Mouse (Mus musculus) large intestine, adult 2 months (tissue): ENCODE results near the gene Mmp9. TPM values are rescaled to one million over a fixed set of nuclear protein-coding genes. Genes with fewer than 3 reads are reported as not detected.

Experiments used
- DNase-seq: peaks from one replicate; pipeline ENCODE4 v3.0.0-alpha.2; 2012; ENCODE audit warnings: low read depth, low spot score
- WGBS: fragments of 180-500 bp; shearing (Covaris S2); methylation state at CpG from one replicate; pipeline ENCODE4 v1.1.7; 2018; 5-methylcytosine and 5-hydroxymethylcytosine counted together
- polyA plus RNA-seq: library from polyadenylated mRNA; depleted of rRNA; stranded (reverse); fragments of >200 nt; gene quantifications from 2 replicates; pipeline ENCODE4 v1.2.3, GENCODE M21; 2012; rRNA removed

The Mmp9 gene
- 6.9 and 21.8 TPM in 2 replicates for polyA plus RNA-seq

- WGBS: 23% methylated on average over 10 of the region's 10 CpGs
- DNase-seq: no peak
Observed at GRCm38 (mm10) chr2:164940140-164940830, at the start of gene Mmp9. Gene Mmp9, plus strand, starts transcription at chr2:164940780.

DNA sequence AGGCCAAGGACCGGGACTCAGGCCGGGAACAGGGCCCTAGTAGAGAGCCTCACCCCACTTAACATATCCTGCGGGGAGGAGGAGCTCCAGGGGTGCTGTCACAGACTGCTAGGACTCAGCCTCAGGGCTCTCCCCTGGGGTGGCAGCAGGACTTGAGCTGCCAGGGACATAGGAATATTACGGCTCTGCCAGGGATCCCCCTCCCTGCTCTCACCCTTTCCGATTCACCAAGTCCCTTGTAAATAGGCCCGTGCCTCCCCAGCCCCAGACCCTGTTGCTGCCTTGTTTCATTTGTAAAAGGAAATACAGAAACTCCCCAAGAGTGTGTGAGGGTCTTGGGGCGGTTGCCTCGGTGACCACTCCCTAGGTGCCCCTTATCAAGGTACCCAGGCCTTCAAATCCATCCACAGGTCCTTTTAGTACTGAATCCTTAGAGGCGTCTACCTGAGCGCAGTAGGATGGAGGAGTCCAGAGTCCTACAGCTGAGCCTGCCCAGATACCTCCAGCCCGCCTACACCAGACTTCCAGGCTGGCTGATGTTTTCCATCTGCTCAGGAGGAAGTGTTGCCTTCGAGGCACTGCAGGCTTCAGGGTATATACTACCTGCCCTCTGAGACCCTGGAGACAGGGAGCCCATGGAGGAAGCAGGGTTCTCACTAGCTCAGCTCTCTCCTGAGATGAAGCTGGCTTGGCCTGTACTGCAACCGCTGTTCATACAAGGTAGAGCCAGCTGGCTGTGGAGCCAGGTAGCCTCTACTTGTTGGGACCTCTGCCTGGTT, 49.3 kb upstream of the Mmp9 start:
- 78% methylated on average over 13 of the region's 13 CpGs for WGBS

GRCm38 (mm10) chr2:164891908-164892695, 48.5 kb upstream of the Mmp9 start:
- DNase-seq: no peak
- WGBS: 86% methylated on average over 15 of the region's 15 CpGs

More for the DNA sequence above, 49.3 kb upstream of the Mmp9 start:
- no peak for DNase-seq

- no peak for DNase-seq
- WGBS: 85% methylated on average over 6 of the region's 6 CpGs
Observed at GRCm38 (mm10) chr2:164892696-164893216, 47.8 kb upstream of the Mmp9 start.

GRCm38 (mm10) chr2:164894048-164894447, 46.5 kb upstream of the Mmp9 start:
- no peak for DNase-seq
- WGBS: 63% methylated on average over 5 of the region's 5 CpGs

GRCm38 (mm10) chr2:164894644-164895043, 45.9 kb upstream of the Mmp9 start:
- WGBS: 75% methylated on average over 1 of the region's 1 CpGs
- DNase-seq: no peak

DNA sequence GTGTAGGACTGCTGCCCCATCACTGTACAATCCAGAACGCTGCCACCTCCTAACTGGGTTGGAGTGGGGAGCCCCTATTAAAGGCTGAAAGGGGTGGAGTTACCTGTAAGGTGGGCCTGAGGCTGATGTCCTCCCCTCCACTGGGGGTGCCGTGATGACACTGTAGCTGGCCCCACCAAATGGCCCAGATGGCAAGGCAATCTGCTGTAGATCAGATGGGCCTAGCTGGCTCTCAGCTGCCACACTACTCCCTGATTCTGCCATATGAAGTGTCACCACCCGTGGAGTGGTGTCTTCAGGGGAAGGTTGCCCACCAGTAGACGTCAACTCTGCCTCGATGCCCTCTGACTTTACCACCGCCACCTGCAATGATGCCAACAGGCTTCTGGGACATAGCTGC, 44.7 kb upstream of the Mmp9 start:
- DNase-seq: no peak
- 91% methylated on average over 6 of the region's 6 CpGs for WGBS

DNA sequence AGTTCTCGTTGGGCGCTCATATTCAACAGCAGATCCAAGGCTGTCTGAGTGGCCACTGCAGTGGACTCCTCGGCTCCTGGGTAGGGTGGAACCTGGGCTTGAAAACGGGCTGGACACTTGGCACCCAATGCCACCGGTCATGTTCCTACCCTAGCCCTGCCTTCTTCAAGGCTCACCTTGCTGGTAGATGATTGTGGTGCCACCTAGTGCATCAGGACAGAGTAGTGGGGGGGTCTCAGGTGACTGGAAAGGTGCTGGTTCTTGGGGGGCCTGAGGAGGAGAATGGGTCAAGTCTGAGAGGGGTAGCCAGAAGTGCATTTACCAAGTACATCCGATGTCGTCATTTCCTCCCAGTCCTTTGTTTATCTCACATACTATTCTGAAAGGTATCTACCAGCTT, 42.6 kb upstream of the Mmp9 start:
- WGBS: 88% methylated on average over 7 of the region's 7 CpGs
- no peak for DNase-seq

- 91% methylated on average over 15 of the region's 15 CpGs for whole genome bisulfite sequencing
- DNase-seq: no peak
Observed at GRCm38 (mm10) chr2:164899034-164899433, 41.5 kb upstream of the Mmp9 start.

- WGBS: 91% methylated on average over 16 of the region's 16 CpGs
- no peak for DNase-seq
Observed at GRCm38 (mm10) chr2:164899723-164900459, 40.7 kb upstream of the Mmp9 start.

- DNase-seq: no peak
- WGBS: 90% methylated on average over 13 of the region's 13 CpGs
Observed at GRCm38 (mm10) chr2:164901380-164901779, 39.2 kb upstream of the Mmp9 start.

DNA sequence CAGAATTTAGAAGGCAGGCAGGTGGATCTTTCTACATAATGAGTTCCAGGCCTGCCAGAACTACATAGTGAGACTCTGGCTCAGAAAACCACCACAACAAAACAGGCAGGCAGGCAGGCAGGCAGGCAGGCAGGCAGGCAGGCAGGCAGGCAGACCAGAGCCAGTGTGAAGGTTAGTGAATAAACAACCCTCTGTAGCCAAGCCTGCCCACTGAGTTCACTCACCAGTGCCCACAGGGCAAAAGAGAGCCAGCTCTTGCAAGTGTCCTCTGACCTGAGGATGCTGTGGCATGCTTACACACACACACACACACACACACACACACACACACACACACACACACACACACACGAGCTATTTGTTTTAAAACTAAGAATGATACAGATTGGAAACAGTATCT, 37.1 kb upstream of the Mmp9 start:
- DNase-seq: no peak
- 78% methylated on average over 1 of the region's 1 CpGs for WGBS

- 96% methylated on average over 4 of the region's 4 CpGs for WGBS
Observed at GRCm38 (mm10) chr2:164906071-164906470, 34.5 kb upstream of the Mmp9 start.

DNA sequence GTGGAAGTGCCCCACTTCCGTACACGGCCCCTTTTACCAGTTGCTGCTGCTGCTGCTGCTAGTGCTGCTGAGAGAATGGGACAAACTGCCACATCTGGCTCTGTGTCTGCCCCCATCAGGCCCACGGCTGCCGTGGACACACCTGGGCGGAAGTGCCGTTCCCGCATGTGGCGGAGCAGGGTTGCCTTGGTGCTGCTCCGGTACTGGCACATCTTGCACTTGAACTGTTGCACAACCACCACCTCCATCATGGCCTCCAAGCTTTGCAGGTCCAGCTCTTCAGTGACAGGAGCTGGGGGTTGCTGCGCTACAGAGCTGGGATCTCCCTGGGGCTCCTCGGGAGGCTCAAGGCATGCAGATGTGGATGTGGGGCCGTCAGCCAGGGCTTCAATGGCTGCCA, 33.1 kb upstream of the Mmp9 start:
- no peak for DNase-seq

More at GRCm38 (mm10) chr2:164906071-164906470, 34.5 kb upstream of the Mmp9 start:
- no peak for DNase-seq

GRCm38 (mm10) chr2:164908011-164908410, 32.6 kb upstream of the Mmp9 start:
- DNase-seq: no peak

More for the DNA sequence above, 33.1 kb upstream of the Mmp9 start:
- 96% methylated on average over 12 of the region's 12 CpGs for WGBS

DNA sequence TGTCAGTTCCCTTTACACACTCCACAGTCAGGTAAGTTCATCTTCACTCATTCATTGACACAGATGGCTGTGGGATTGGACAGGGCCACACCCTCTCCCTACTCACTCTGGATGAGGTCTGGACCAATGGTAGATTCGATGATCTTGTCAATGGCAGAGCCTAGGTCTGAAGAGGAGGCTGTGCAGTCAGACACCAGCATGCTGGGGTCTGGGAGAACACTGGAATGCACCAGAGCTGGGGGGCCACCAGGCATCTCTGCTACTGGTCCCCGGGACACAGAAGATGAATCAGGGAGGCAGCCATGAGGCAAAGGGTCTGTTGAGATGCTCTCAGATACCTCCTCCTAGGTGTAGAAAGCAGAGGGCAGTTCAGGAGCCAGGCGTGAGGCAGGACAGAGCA, 31.5 kb upstream of the Mmp9 start:
- DNase-seq: no peak
- WGBS: 92% methylated on average over 3 of the region's 3 CpGs

More at GRCm38 (mm10) chr2:164908011-164908410, 32.6 kb upstream of the Mmp9 start:
- 97% methylated on average over 5 of the region's 5 CpGs for WGBS

DNA sequence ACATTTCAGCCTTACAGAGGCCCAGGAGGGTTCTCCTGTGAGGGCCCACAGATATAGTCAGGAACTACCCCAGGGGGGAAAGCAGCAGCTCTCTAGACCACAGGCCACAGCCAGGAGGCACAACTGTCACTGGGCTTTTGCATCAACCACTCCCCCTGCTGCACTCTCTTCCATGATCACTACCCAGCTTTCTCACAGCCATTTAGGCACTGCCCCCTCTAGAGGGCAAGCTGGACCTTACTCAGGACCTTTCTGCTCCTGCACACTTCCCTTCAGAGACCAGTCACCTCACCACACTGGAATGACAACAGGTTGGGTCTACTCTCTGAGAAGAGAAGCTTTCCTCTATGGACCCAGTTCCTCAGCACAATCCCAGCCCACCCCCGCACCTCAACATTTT, 31.0 kb upstream of the Mmp9 start:
- DNase-seq: no peak
- WGBS: 75% methylated on average over 1 of the region's 1 CpGs

DNA sequence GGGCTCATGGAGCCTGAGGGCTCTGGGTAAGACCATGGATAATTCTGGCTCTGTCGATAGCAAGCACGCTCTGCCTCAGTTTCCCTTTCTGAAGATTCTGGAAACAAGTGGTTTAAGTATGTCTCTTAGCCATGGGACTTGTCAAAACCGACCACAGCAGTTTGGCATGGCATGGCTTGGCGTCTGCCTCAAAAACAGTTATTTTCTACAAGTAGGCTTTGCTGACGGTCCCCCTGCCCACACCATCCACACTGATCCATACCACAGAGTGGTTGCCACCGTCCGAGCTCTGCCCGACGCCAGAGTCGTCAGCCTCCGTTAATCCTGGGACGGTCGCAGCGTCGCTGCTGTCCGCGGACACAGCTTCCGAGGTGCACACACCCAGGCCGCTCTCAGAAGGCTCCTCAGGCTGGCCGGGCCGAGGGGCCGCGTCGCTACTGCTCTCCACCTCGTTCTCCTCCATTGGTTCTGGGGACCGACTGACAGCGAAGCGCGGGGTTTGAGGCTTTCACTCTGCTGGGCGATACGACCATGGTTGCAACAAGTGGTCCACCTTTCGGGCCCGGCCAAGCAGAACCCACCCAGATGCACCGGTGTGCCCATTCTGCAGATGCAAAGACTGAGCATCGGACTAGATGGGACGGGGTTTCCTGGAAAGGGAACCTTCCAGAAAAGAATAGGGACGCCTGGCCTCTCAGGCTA, 30.1 kb upstream of the Mmp9 start:
- 3% methylated on average over 37 of the region's 37 CpGs for WGBS

More for the DNA sequence above, 30.1 kb upstream of the Mmp9 start:
- DNase-seq: no peak
